Mouse (Mus musculus): ENCODE results near the gene D630003M21Rik. TPM values are rescaled to one million over a fixed set of nuclear protein-coding genes. Genes with fewer than 3 reads are reported as not detected.

Gene D630003M21Rik
- total and polyA plus RNA-seq, 2 experiments from 2014 or later, result 1.1 to 5.5 TPM

- 75% methylated on average over 5 of the region's 5 CpGs for WGBS
- no peaks in the 10 kb centered on the region for H3K36me3 ChIP-seq (ENCODE audit: insufficient read depth, low read length)
- no peak overlapping the region for H3K27ac ChIP-seq (ENCODE audit: low read depth, low read length)
- no peaks in the 10 kb centered on the region for H3K4me1 ChIP-seq (ENCODE audit: insufficient read depth, low read length)
- no peak overlapping the region for H3K4me3 ChIP-seq (ENCODE audit: low read depth, low read length)
- H3K9me3 ChIP-seq (ENCODE audit: low read length), result no peaks in the 10 kb centered on the region
- no peak for TF ChIP-seq CTCF (IDR thresholded peaks at IDR 0.05)
- ATAC-seq (ENCODE audit: low FRiP score) (no peak), DNase-seq (ENCODE audit: low spot score) (no peak)
- H3K9ac ChIP-seq (replicated peaks; ENCODE audit: low read length, poor library complexity, severe bottlenecking), result no peak overlapping the region
- H3K27me3 ChIP-seq (ENCODE audit: insufficient read depth, low read length), result no peaks in the 10 kb centered on the region
- no peak overlapping the region for H3K4me2 ChIP-seq (ENCODE audit: low read depth, low read length, poor library complexity, severe bottlenecking)
Measured at GRCm38 (mm10) chr2:158253806-158254205, 24.8 kb upstream of the D630003M21Rik start.

GRCm38 (mm10) chr2:158250558-158250957 lies 21.5 kb upstream of the D630003M21Rik start:
- 84% methylated on average over 4 of the region's 4 CpGs for WGBS
- H3K9ac ChIP-seq (replicated peaks; ENCODE audit: low read length, poor library complexity, severe bottlenecking), result no peak overlapping the region

DNA sequence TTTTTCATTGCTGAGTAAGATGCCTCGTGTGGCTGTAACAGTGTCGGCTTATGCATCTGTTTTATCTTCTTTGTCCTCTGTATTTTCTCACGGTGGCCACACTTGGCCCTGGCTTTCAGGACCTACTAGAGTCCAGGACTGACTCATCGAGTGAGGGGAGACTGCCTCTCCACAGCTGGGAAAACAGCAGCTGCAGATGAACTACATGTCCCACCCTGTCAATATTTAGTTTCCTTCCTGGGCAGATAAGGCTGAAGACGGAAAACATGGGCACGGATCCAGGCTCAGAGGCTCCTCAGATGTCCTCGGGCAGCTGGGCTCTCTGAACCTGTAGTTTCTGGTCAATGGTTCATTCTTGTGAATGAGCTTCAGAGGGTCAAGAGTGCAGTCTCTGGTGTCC lies 19.3 kb upstream of the D630003M21Rik start:
- no peak for ATAC-seq (ENCODE audit: low FRiP score)
- no peaks in the 10 kb centered on the region for H3K27me3 ChIP-seq (ENCODE audit: insufficient read depth, low read length)
- no peaks in the 10 kb centered on the region for H3K9me3 ChIP-seq (ENCODE audit: low read length)
- H3K36me3 ChIP-seq (ENCODE audit: insufficient read depth, low read length), result no peaks in the 10 kb centered on the region
- no peak overlapping the region for H3K4me3 ChIP-seq (ENCODE audit: low read depth, low read length)
- H3K4me1 ChIP-seq (ENCODE audit: insufficient read depth, low read length), result no peaks in the 10 kb centered on the region
- 80% methylated on average over 7 of the region's 7 CpGs for WGBS
- no peak overlapping the region for H3K27ac ChIP-seq (ENCODE audit: low read depth, low read length)
- DNase-seq (ENCODE audit: low spot score), result no peak
- H3K4me2 ChIP-seq (ENCODE audit: low read depth, low read length, poor library complexity, severe bottlenecking), result no peak overlapping the region
- no peak for TF ChIP-seq CTCF (IDR thresholded peaks at IDR 0.05)
- no peak overlapping the region for H3K9ac ChIP-seq (replicated peaks; ENCODE audit: low read length, poor library complexity, severe bottlenecking)

More at GRCm38 (mm10) chr2:158250558-158250957, 21.5 kb upstream of the D630003M21Rik start:
- no peak for ATAC-seq (ENCODE audit: low FRiP score)
- Histone ChIP-seq H3K9me3 (ENCODE audit: low read length) (no peaks in the 10 kb centered on the region), H3K4me3 (ENCODE audit: low read depth, low read length) (no peak overlapping the region), H3K27ac (ENCODE audit: low read depth, low read length) (no peak overlapping the region), H3K4me2 (ENCODE audit: low read depth, low read length, poor library complexity, severe bottlenecking) (no peak overlapping the region), H3K27me3 (ENCODE audit: insufficient read depth, low read length) (no peaks in the 10 kb centered on the region), H3K36me3 (ENCODE audit: insufficient read depth, low read length) (no peaks in the 10 kb centered on the region), H3K4me1 (ENCODE audit: insufficient read depth, low read length) (no peaks in the 10 kb centered on the region)
- TF ChIP-seq CTCF (IDR thresholded peaks at IDR 0.05), result no peak
- no peak for DNase-seq (ENCODE audit: low spot score)

GRCm38 (mm10) chr2:158247852-158248251 lies 18.8 kb upstream of the D630003M21Rik start:
- H3K27me3 ChIP-seq (ENCODE audit: insufficient read depth, low read length), result no peaks in the 10 kb centered on the region
- WGBS, result 84% methylated on average over 6 of the region's 6 CpGs

GRCm38 (mm10) chr2:158245072-158245817 lies 16.2 kb upstream of the D630003M21Rik start:
- Histone ChIP-seq H3K9me3 (ENCODE audit: low read length) (no peaks in the 10 kb centered on the region), H3K4me3 (ENCODE audit: low read depth, low read length) (no peak overlapping the region), H3K4me2 (ENCODE audit: low read depth, low read length, poor library complexity, severe bottlenecking) (no peak overlapping the region), H3K27ac (ENCODE audit: low read depth, low read length) (no peak overlapping the region), H3K36me3 (ENCODE audit: insufficient read depth, low read length) (no peaks in the 10 kb centered on the region), H3K27me3 (ENCODE audit: insufficient read depth, low read length) (no peaks in the 10 kb centered on the region), H3K9ac (replicated peaks; ENCODE audit: low read length, poor library complexity, severe bottlenecking) (no peak overlapping the region), H3K4me1 (ENCODE audit: insufficient read depth, low read length) (no peaks in the 10 kb centered on the region)
- WGBS, result 65% methylated on average over 4 of the region's 4 CpGs
- ATAC-seq (ENCODE audit: low FRiP score) (no peak), DNase-seq (ENCODE audit: low spot score) (peak; percentile 54)
- no peak for TF ChIP-seq CTCF (IDR thresholded peaks at IDR 0.05)

More at GRCm38 (mm10) chr2:158247852-158248251, 18.8 kb upstream of the D630003M21Rik start:
- H3K4me2 ChIP-seq (ENCODE audit: low read depth, low read length, poor library complexity, severe bottlenecking), result no peak overlapping the region
- no peak overlapping the region for H3K9ac ChIP-seq (replicated peaks; ENCODE audit: low read length, poor library complexity, severe bottlenecking)
- no peaks in the 10 kb centered on the region for H3K36me3 ChIP-seq (ENCODE audit: insufficient read depth, low read length)
- no peaks in the 10 kb centered on the region for H3K9me3 ChIP-seq (ENCODE audit: low read length)
- no peak overlapping the region for H3K4me3 ChIP-seq (ENCODE audit: low read depth, low read length)
- H3K4me1 ChIP-seq (ENCODE audit: insufficient read depth, low read length), result no peaks in the 10 kb centered on the region
- no peak for TF ChIP-seq CTCF (IDR thresholded peaks at IDR 0.05)
- no peak overlapping the region for H3K27ac ChIP-seq (ENCODE audit: low read depth, low read length)
- ATAC-seq (ENCODE audit: low FRiP score) (no peak), DNase-seq (ENCODE audit: low spot score) (no peak)

DNA sequence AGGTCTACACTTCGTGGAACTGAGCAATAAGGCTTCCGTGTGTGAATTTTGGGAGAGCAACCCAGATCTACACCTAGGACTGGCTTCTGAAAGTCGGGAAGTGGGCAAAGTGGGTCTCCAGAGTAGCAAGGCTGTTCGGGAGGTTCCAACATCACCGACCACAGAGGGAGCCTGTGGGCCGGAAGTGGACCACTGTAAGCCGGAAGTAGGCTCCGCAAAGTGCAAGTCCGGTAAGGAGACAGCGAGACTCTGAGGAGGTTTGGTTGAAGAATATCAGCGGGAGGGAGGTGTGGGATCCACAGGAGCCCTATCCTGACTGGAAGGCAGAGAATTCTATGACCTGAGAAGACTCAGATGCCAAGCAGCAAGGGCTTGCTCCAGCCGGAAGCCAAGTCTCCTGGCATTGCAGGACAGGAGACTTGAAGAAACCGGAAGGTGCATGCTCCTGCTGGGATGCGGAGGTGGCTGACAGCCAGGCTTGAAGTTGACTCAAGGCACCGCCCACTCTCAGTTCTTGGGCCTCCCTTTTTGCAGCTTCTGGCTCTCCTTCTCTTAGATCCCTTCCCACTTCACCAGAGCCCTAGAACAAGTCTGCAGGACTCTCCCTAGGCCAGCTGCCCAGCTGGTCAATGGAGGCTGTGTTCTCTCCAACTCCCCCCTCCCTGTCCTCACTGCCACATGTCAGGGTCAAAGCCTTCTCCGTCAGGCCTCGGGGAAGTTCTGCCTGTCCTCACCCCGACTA lies 14.3 kb upstream of the D630003M21Rik start:
- no peaks in the 10 kb centered on the region for H3K36me3 ChIP-seq (ENCODE audit: insufficient read depth, low read length)
- DNase-seq (ENCODE audit: low spot score), result peak; percentile 47
- H3K9ac ChIP-seq (replicated peaks; ENCODE audit: low read length, poor library complexity, severe bottlenecking), result no peak overlapping the region
- TF ChIP-seq CTCF (IDR thresholded peaks at IDR 0.05), result no peak
- no peaks in the 10 kb centered on the region for H3K4me1 ChIP-seq (ENCODE audit: insufficient read depth, low read length)
- no peaks in the 10 kb centered on the region for H3K27me3 ChIP-seq (ENCODE audit: insufficient read depth, low read length)
- no peak overlapping the region; the same call in 1 of the 2 replicates for H3K27ac ChIP-seq (ENCODE audit: low read depth, low read length)
- no peak overlapping the region for H3K4me2 ChIP-seq (ENCODE audit: low read depth, low read length, poor library complexity, severe bottlenecking)
- no peak for ATAC-seq (ENCODE audit: low FRiP score)
- no peaks in the 10 kb centered on the region for H3K9me3 ChIP-seq (ENCODE audit: low read length)
- 81% methylated on average over 18 of the region's 18 CpGs for whole genome bisulfite sequencing
- no peak overlapping the region for H3K4me3 ChIP-seq (ENCODE audit: low read depth, low read length)

All from midbrain, postnatal 0 days (tissue).